Mouse (Mus musculus) testis, adult 2 months (tissue): ENCODE results near the gene Palm.

Experiments used
- CTCF ChIP-seq: fragments of 200-500 bp; IDR thresholded peaks from 2 replicates; pipeline ENCODE4 v1.5.1; 2012; ENCODE audit warnings: low read depth, mild to moderate bottlenecking, inconsistent platforms, low read length, moderate library complexity; ENCODE audit not compliant: control insufficient read depth, insufficient read depth, insufficient replicate concordance
- POLR2A ChIP-seq: fragments of 200-500 bp; IDR thresholded peaks from 2 replicates; pipeline ENCODE4 v1.6.1; 2012; ENCODE audit warnings: low read depth, mild to moderate bottlenecking, inconsistent platforms, low read length, moderate library complexity; ENCODE audit not compliant: control insufficient read depth

GRCm38 (mm10) chr10:79781139-79781538, 12.2 kb upstream of the Palm start:
- TF ChIP-seq POLR2A (no peak), CTCF (no peak)
